Mouse (Mus musculus) kidney, postnatal 0 days (tissue): ENCODE results near the gene Dlx5. TPM values are rescaled to one million over a fixed set of nuclear protein-coding genes. Genes with fewer than 3 reads are reported as not detected.

ENCODE experiments used
- ATAC-seq: fragments of 200-750 bp; cut with Nextera tagmentation; replicated peaks from 2 replicates; pipeline ENCODE4 v1.8.0; 2017; ENCODE audit warnings: low read depth, moderate number of reproducible peaks, moderate TSS enrichment, moderate library complexity; ENCODE audit not compliant: low FRiP score
- DNase-seq: peaks from one replicate; pipeline ENCODE4 v3.0.0-alpha.2; 2016; ENCODE audit warnings: low spot score
- H3K27ac ChIP-seq: fragments of 300-500 bp; sonication (generic); 2 replicates; pipeline ENCODE4 v1.5.1; 2014; ENCODE audit warnings: mild to moderate bottlenecking
- H3K27me3 ChIP-seq: fragments of 300-500 bp; sonication (generic); 2 replicates; pipeline ENCODE4 v1.6.1; 2014; ENCODE audit warnings: low read length, mixed read lengths; ENCODE audit not compliant: insufficient read depth
- H3K36me3 ChIP-seq: fragments of 300-500 bp; sonication (generic); 2 replicates; pipeline ENCODE4 v1.6.1; 2014; ENCODE audit warnings: low read length, mixed read lengths; ENCODE audit not compliant: insufficient read depth
- H3K4me1 ChIP-seq: fragments of 300-500 bp; sonication (generic); replicated peaks from 2 replicates; pipeline ENCODE4 v1.6.1; 2014; ENCODE audit warnings: antibody characterized with exemption, low read length, mixed read lengths; ENCODE audit not compliant: insufficient read depth
- H3K4me2 ChIP-seq: fragments of 300-500 bp; sonication (generic); 2 replicates; pipeline ENCODE4 v1.6.1; 2014; ENCODE audit warnings: mild to moderate bottlenecking, low read length, moderate library complexity, mixed read lengths
- H3K4me3 ChIP-seq: fragments of 300-500 bp; sonication (generic); replicated peaks from 2 replicates; pipeline ENCODE4 v1.5.1; 2014; ENCODE audit warnings: low read depth, low read length
- H3K9ac ChIP-seq: fragments of 300-500 bp; sonication (generic); 2 replicates; pipeline ENCODE4 v1.6.1; 2014; ENCODE audit warnings: low read depth, low read length
- H3K9me3 ChIP-seq: fragments of 300-500 bp; sonication (generic); replicated peaks from 2 replicates; pipeline ENCODE4 v1.6.1; 2016; ENCODE audit warnings: low read length, inconsistent platforms, mixed read lengths
- CTCF ChIP-seq: IDR thresholded peaks from 2 replicates; pipeline ENCODE4 v1.5.1; 2016; ENCODE audit warnings: antibody characterized with exemption, low read depth, mild to moderate bottlenecking, moderate library complexity
- WGBS: fragments of 180-500 bp; shearing (Covaris S2); extraction: QIAGEN DNeasy Blood & Tissue Kit; methylation state at CpG from one replicate; pipeline ENCODE4 v1.1.7; 2014; 5-methylcytosine and 5-hydroxymethylcytosine counted together
- polyA plus RNA-seq: library from polyadenylated mRNA; unstranded; fragments of >200 nt; fragmentation: Nextera tagmentation; extraction: Ambion mirVana; gene quantifications from 2 replicates; pipeline ENCODE4 v1.2.1, GENCODE M21; 2015

Gene Dlx5
- polyA plus RNA-seq, 1 experiment from 2014 or later: 0.67 TPM

GRCm38 (mm10) chr6:6852944-6853343 lies 28.9 kb downstream of the Dlx5 start:
- Histone ChIP-seq H3K9me3 (no peaks in the 10 kb centered on the region), H3K36me3 (no peaks in the 10 kb centered on the region), H3K9ac (no peak overlapping the region), H3K4me3 (no peak overlapping the region), H3K4me1 (no peaks in the 10 kb centered on the region), H3K27me3 (peaks cover 85% of the 10 kb centered on the region), H3K4me2 (no peak overlapping the region), H3K27ac (no peak overlapping the region)
- ATAC-seq: no peak
- no peak for TF ChIP-seq CTCF
- WGBS: 30% methylated on average over 3 of the region's 3 CpGs
- DNase-seq: no peak

DNA sequence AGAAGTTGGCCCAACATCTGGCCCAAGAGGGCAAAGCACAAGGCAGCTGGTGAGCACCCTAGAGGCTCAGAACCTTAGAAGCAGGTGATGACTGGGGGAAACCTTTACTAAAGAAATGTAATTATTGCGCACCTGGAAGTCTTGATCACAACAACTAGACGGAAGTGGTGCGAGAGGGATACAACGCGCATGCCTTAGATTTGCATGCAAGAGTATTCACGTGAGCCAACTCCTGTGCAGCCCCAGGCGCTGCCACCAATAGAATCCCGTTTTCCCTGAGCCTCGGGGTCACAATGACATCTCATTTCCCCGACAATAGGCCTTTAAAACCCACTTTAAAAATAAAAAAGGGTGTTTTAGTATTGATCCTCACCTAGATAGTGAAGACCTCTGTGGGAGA lies 30.7 kb downstream of the Dlx5 start:
- TF ChIP-seq CTCF: no peak
- no peaks in the 10 kb centered on the region for H3K36me3 ChIP-seq
- no peak overlapping the region for H3K4me2 ChIP-seq
- WGBS: 6% methylated on average over 10 of the region's 10 CpGs
- no peak overlapping the region for H3K9ac ChIP-seq
- no peaks in the 10 kb centered on the region for H3K9me3 ChIP-seq
- no peak for ATAC-seq
- H3K27ac ChIP-seq: no peak overlapping the region
- DNase-seq: no peak
- no peak overlapping the region for H3K4me3 ChIP-seq
- H3K4me1 ChIP-seq: no peaks in the 10 kb centered on the region
- peaks cover 81% of the 10 kb centered on the region for H3K27me3 ChIP-seq

DNA sequence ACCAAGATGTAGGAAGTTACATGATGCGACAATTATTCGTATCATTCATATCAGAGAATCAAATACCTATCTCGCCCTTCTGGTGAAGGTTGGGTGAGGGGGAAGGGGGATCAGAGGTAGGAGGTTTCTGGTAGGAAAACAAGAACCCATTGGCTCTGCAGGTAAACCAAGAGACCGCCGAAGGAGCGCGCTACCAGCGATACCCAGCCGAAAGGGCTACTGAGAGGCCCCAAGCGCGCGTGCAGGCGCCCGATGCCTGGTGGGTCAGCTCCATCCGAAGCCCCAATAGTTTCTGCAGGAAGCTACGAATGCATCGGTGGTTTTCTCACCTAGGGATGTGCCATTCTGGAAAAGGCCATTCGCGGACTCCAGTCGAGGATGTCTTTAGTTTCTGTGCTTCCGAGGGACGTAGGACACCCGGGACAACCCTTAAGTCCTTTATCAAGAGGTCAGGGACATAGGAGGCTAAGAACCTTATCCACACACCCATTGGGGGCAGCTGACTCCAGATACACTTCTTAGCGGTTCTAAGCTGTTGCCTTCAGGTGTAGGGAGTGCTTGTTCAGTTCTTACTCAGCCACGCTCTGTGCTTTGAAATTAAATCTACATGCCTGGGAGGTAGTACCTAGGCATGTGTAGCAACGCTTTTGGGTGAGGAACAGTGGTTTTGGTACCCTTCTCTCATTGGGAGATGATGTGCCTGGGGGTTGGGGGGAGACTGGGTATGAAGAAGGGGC lies 31.4 kb downstream of the Dlx5 start:
- no peak overlapping the region for H3K9ac ChIP-seq
- no peaks in the 10 kb centered on the region for H3K4me1 ChIP-seq
- no peak for DNase-seq
- no peak overlapping the region for H3K27ac ChIP-seq
- no peak for ATAC-seq
- no peak overlapping the region for H3K4me3 ChIP-seq
- H3K36me3 ChIP-seq: no peaks in the 10 kb centered on the region
- no peak for TF ChIP-seq CTCF
- H3K9me3 ChIP-seq: no peaks in the 10 kb centered on the region
- H3K4me2 ChIP-seq: no peak overlapping the region
- 4% methylated on average over 26 of the region's 26 CpGs for WGBS
- H3K27me3 ChIP-seq: peaks cover 81% of the 10 kb centered on the region

GRCm38 (mm10) chr6:6849744-6850143 lies 32.1 kb downstream of the Dlx5 start:
- WGBS: 4% methylated on average over 12 of the region's 12 CpGs
- no peak overlapping the region for H3K27ac ChIP-seq
- ATAC-seq (no peak), DNase-seq (no peak)
- no peak overlapping the region for H3K9ac ChIP-seq
- no peak overlapping the region for H3K4me2 ChIP-seq
- TF ChIP-seq CTCF: no peak
- H3K4me1 ChIP-seq: no peaks in the 10 kb centered on the region
- H3K4me3 ChIP-seq: no peak overlapping the region
- peaks cover 74% of the 10 kb centered on the region for H3K27me3 ChIP-seq
- no peaks in the 10 kb centered on the region for H3K9me3 ChIP-seq
- no peaks in the 10 kb centered on the region for H3K36me3 ChIP-seq

DNA sequence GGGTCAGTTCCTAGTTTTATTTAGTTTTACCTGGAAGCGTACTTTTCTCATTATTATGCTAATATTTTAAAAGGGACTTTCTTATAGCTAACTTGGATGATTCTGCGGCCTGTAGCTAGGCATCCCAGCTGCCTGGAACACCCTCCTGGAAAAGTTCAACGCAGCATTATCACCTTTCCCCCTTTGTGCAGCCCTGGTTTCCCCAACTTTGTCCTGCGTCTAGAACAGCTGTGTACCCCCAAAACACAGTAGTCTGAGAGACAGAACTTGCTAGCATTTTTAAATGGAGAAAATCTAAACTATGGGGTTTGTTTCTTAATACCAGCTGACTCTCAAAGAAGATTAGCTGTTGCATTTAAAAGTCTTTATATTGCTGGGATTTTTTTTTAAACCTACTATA lies 33.3 kb downstream of the Dlx5 start:
- no peak overlapping the region for H3K9ac ChIP-seq
- peaks cover 66% of the 10 kb centered on the region for H3K27me3 ChIP-seq
- no peaks in the 10 kb centered on the region for H3K9me3 ChIP-seq
- no peak overlapping the region for H3K4me3 ChIP-seq
- no peaks in the 10 kb centered on the region for H3K36me3 ChIP-seq
- H3K4me2 ChIP-seq: no peak overlapping the region
- H3K4me1 ChIP-seq: no peaks in the 10 kb centered on the region
- DNase-seq (no peak), ATAC-seq (no peak)
- no peak for TF ChIP-seq CTCF
- WGBS: 10% methylated on average over 4 of the region's 4 CpGs
- H3K27ac ChIP-seq: no peak overlapping the region

DNA sequence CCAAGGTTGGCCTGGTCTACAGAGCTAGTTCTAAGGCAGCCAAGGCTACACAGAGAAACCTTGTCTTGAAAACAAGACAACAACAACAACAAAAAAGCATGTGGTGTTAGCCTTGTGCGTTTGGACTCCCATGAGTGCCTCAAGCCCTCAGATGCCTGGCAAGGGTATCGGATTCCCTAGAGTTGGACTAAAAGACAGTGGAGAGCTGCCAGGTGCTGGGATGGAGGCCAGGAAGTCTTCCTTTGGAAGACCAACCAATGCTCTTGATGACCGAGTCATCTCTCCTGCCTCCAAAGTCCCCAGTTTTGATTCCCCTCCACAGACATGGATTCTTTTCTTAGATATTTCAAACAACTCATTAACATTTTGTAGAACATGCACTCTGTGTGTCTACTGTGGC lies 48.6 kb downstream of the Dlx5 start:
- H3K27ac ChIP-seq: no peak overlapping the region
- H3K4me1 ChIP-seq: no peaks in the 10 kb centered on the region
- ATAC-seq (no peak), DNase-seq (no peak)
- no peaks in the 10 kb centered on the region for H3K9me3 ChIP-seq
- H3K4me3 ChIP-seq: no peak overlapping the region
- no peak for TF ChIP-seq CTCF
- no peak overlapping the region for H3K9ac ChIP-seq
- H3K36me3 ChIP-seq: no peaks in the 10 kb centered on the region
- no peaks in the 10 kb centered on the region for H3K27me3 ChIP-seq
- H3K4me2 ChIP-seq: no peak overlapping the region
- WGBS: 81% methylated on average over 3 of the region's 3 CpGs

GRCm38 (mm10) chr6:6830446-6830845 lies 51.4 kb downstream of the Dlx5 start:
- Histone ChIP-seq H3K4me2 (no peak overlapping the region), H3K9ac (no peak overlapping the region), H3K4me1 (no peaks in the 10 kb centered on the region), H3K27me3 (no peaks in the 10 kb centered on the region), H3K4me3 (no peak overlapping the region), H3K27ac (no peak overlapping the region), H3K9me3 (no peaks in the 10 kb centered on the region), H3K36me3 (no peaks in the 10 kb centered on the region)
- no peak for TF ChIP-seq CTCF
- ATAC-seq: no peak
- no peak for DNase-seq
- WGBS: 44% methylated on average over 7 of the region's 7 CpGs

Other genes with a start within 250 kb of the Dlx5 start
- not detected in 2 replicates for gene Dlx6, start 18.8 kb downstream of the Dlx5 start, polyA plus RNA-seq
- 6.2 and 6.4 TPM in 2 replicates for gene Sdhaf3, start 73.9 kb upstream of the Dlx5 start, polyA plus RNA-seq